Mouse (Mus musculus) C2C12 (cell line): ENCODE data around the gene Brwd1. TPM values are rescaled to one million over a fixed set of nuclear protein-coding genes. Genes with fewer than 3 reads are reported as not detected.

ENCODE experiments used
- H3K27me3 ChIP-seq: one replicate; pipeline ENCODE4 v1.6.1; 2011; ENCODE audit not compliant: control insufficient read depth, insufficient read depth, insufficient read length
- H3K36me3 ChIP-seq: one replicate; pipeline ENCODE4 v1.6.1; 2011; ENCODE audit not compliant: control insufficient read depth, insufficient read depth
- H3K4me3 ChIP-seq: one replicate; pipeline ENCODE4 v1.5.1; 2011; ENCODE audit warnings: mild to moderate bottlenecking, control low read depth; ENCODE audit not compliant: poor library complexity, insufficient read depth, severe bottlenecking
- H3K79me2 ChIP-seq: one replicate; pipeline ENCODE4 v1.6.1; 2011; ENCODE audit not compliant: control insufficient read depth, insufficient read depth
- H3K79me3 ChIP-seq: one replicate; pipeline ENCODE4 v1.6.1; 2011; ENCODE audit warnings: low read depth, control low read depth
- H3ac ChIP-seq: one replicate; pipeline ENCODE3; 2011; ENCODE audit warnings: low read depth; ENCODE audit not compliant: control insufficient read depth, insufficient read length
- CEBPB ChIP-seq: IDR thresholded peaks from one replicate; pipeline ENCODE4 v1.6.1; 2011; ENCODE audit warnings: low read depth, mild to moderate bottlenecking, control low read depth, moderate library complexity
- CTCF ChIP-seq: IDR thresholded peaks from one replicate; pipeline ENCODE4 v1.5.1; 2011; ENCODE audit not compliant: control insufficient read depth, insufficient read depth, insufficient read length
- FOSL1 ChIP-seq: IDR thresholded peaks from one replicate; pipeline ENCODE4 v1.8.0; 2011; ENCODE audit warnings: mild to moderate bottlenecking, low read length; ENCODE audit not compliant: poor library complexity, insufficient read depth, severe bottlenecking
- MAX ChIP-seq: IDR thresholded peaks from one replicate; pipeline ENCODE4 v1.6.1; 2011; ENCODE audit warnings: mild to moderate bottlenecking, control low read depth
- MYOD1 ChIP-seq: IDR thresholded peaks from one replicate; pipeline ENCODE4 v1.6.1; 2011; ENCODE audit warnings: low read depth; ENCODE audit not compliant: control insufficient read depth, insufficient read length
- MYOG ChIP-seq: IDR thresholded peaks from one replicate; pipeline ENCODE4 v1.6.1; 2011; ENCODE audit not compliant: control insufficient read depth, insufficient read length; ENCODE audit errors: extremely low read depth
- USF1 ChIP-seq: IDR thresholded peaks from one replicate; pipeline ENCODE4 v1.6.1; 2011; ENCODE audit warnings: low read depth, mild to moderate bottlenecking, control low read depth, moderate library complexity
- polyA plus RNA-seq: library from polyadenylated mRNA; unstranded; fragments of >200 nt; fragmentation: generic; extraction: Trizol; gene quantifications from one replicate; pipeline ENCODE4 v1.2.1, GENCODE M21; 2012; ENCODE audit warnings: missing spikeins

Gene Brwd1
- polyA plus RNA-seq, 1 experiment, result 11.1 TPM

- H3ac ChIP-seq, result no peak overlapping the region
- no peaks in the 10 kb centered on the region for H3K79me2 ChIP-seq
- no peaks in the 10 kb centered on the region for H3K36me3 ChIP-seq
- H3K79me3 ChIP-seq, result no peaks in the 10 kb centered on the region
- H3K4me3 ChIP-seq, result no peak overlapping the region
- TF ChIP-seq MAX (no peak), MYOD1 (no peak), CEBPB (no peak), USF1 (no peak), MYOG (no peak), FOSL1 (no peak), CTCF (no peak)
- no peaks in the 10 kb centered on the region for H3K27me3 ChIP-seq
Measured at GRCm38 (mm10) chr16:96095966-96096365, 13.6 kb upstream of the Brwd1 start.

- Histone ChIP-seq H3K4me3 (no peak overlapping the region), H3K79me2 (no peaks in the 10 kb centered on the region), H3ac (no peak overlapping the region), H3K36me3 (no peaks in the 10 kb centered on the region), H3K27me3 (no peaks in the 10 kb centered on the region), H3K79me3 (no peaks in the 10 kb centered on the region)
- TF ChIP-seq MAX, result no peak
- no peak for TF ChIP-seq MYOG
- TF ChIP-seq CTCF, result no peak
- no peak for TF ChIP-seq MYOD1
- no peak for TF ChIP-seq FOSL1
- no peak for TF ChIP-seq CEBPB
Measured at GRCm38 (mm10) chr16:96091515-96092504, 9.5 kb upstream of the Brwd1 start.

GRCm38 (mm10) chr16:96088120-96088519, 5.8 kb upstream of the Brwd1 start:
- Histone ChIP-seq H3ac (no peak overlapping the region), H3K4me3 (no peak overlapping the region), H3K79me2 (no peaks in the 10 kb centered on the region), H3K36me3 (no peaks in the 10 kb centered on the region), H3K27me3 (no peaks in the 10 kb centered on the region), H3K79me3 (no peaks in the 10 kb centered on the region)
- TF ChIP-seq MYOD1, result no peak
- no peak for TF ChIP-seq FOSL1
- no peak for TF ChIP-seq MAX
- no peak for TF ChIP-seq CEBPB

GRCm38 (mm10) chr16:96087436-96087835, 5.1 kb upstream of the Brwd1 start:
- Histone ChIP-seq H3K79me2 (no peaks in the 10 kb centered on the region), H3K4me3 (no peak overlapping the region), H3ac (no peak overlapping the region), H3K79me3 (no peaks in the 10 kb centered on the region), H3K36me3 (no peaks in the 10 kb centered on the region), H3K27me3 (no peaks in the 10 kb centered on the region)
- TF ChIP-seq CEBPB, result no peak
- peak; percentile 17 for TF ChIP-seq USF1
- TF ChIP-seq MYOD1, result no peak
- TF ChIP-seq CTCF, result no peak

- Histone ChIP-seq H3K79me2 (no peaks in the 10 kb centered on the region), H3ac (no peak overlapping the region), H3K4me3 (no peak overlapping the region), H3K36me3 (no peaks in the 10 kb centered on the region), H3K27me3 (no peaks in the 10 kb centered on the region), H3K79me3 (no peaks in the 10 kb centered on the region)
- TF ChIP-seq MYOG (no peak), FOSL1 (no peak), USF1 (no peak), CTCF (no peak), MAX (no peak), MYOD1 (no peak), CEBPB (no peak)
Measured at GRCm38 (mm10) chr16:96087001-96087400, 4.7 kb upstream of the Brwd1 start.

GRCm38 (mm10) chr16:96085597-96085996, 3.3 kb upstream of the Brwd1 start:
- H3ac ChIP-seq, result no peak overlapping the region
- peaks cover 13% of the 10 kb centered on the region for H3K79me2 ChIP-seq
- H3K79me3 ChIP-seq, result peaks cover 6% of the 10 kb centered on the region
- peaks cover 5% of the 10 kb centered on the region for H3K36me3 ChIP-seq
- no peak overlapping the region for H3K4me3 ChIP-seq
- no peaks in the 10 kb centered on the region for H3K27me3 ChIP-seq
- no peak for TF ChIP-seq FOSL1
- no peak for TF ChIP-seq MAX
- TF ChIP-seq CTCF, result no peak
- TF ChIP-seq USF1, result no peak
- no peak for TF ChIP-seq CEBPB
- TF ChIP-seq MYOD1, result no peak
- no peak for TF ChIP-seq MYOG

- Histone ChIP-seq H3K4me3 (peak overlapping the region; percentile 29), H3ac (peak overlapping the region; percentile 62), H3K79me2 (peaks cover 37% of the 10 kb centered on the region), H3K27me3 (no peaks in the 10 kb centered on the region), H3K79me3 (peaks cover 30% of the 10 kb centered on the region), H3K36me3 (peaks cover 26% of the 10 kb centered on the region)
- TF ChIP-seq CTCF (no peak), MYOD1 (no peak), MYOG (no peak), FOSL1 (no peak), CEBPB (no peak), USF1 (no peak), MAX (no peak)
Measured at GRCm38 (mm10) chr16:96083179-96083646, 887 bp upstream of the Brwd1 start.
